Mouse (Mus musculus): ENCODE results near the gene Fam124b. TPM values are rescaled to one million over a fixed set of nuclear protein-coding genes. Genes with fewer than 3 reads are reported as not detected.

Gene Fam124b
- polyA plus RNA-seq, 1 experiment from 2014 or later, result 0.90 TPM

GRCm38 (mm10) chr1:80224839-80225412 is 6.7 kb upstream of the Fam124b start:
- no peak for ATAC-seq (ENCODE audit: low FRiP score, low read depth)

GRCm38 (mm10) chr1:80221151-80221550 is 2.9 kb upstream of the Fam124b start:
- Histone ChIP-seq H3K27me3 (no peaks in the 10 kb centered on the region), H3K36me3 (no peaks in the 10 kb centered on the region), H3K4me1 (peaks cover 28% of the 10 kb centered on the region), H3K9me3 (no peaks in the 10 kb centered on the region), H3K9ac (no peak overlapping the region), H3K4me3 (no peak overlapping the region), H3K27ac (peak overlapping the region; percentile 48; the same call in 1 of the 2 replicates), H3K4me2 (replicated peaks) (no peak overlapping the region)
- WGBS, result 18% methylated on average over 4 of the region's 4 CpGs
- ATAC-seq (ENCODE audit: low FRiP score, low read depth), result peak; percentile 88

More at GRCm38 (mm10) chr1:80224839-80225412, 6.7 kb upstream of the Fam124b start:
- H3K4me3 ChIP-seq, result no peak overlapping the region
- no peak overlapping the region for H3K27ac ChIP-seq
- H3K4me2 ChIP-seq (replicated peaks), result no peak overlapping the region
- H3K9me3 ChIP-seq, result no peaks in the 10 kb centered on the region
- H3K27me3 ChIP-seq, result no peaks in the 10 kb centered on the region
- H3K4me1 ChIP-seq, result peaks cover 21% of the 10 kb centered on the region
- H3K9ac ChIP-seq, result no peak overlapping the region
- no peaks in the 10 kb centered on the region for H3K36me3 ChIP-seq
- 35% methylated on average over 3 of the region's 3 CpGs for WGBS

- Histone ChIP-seq H3K9ac (no peak overlapping the region), H3K4me1 (0 out of 2 replicates have a peak, but pooled peaks cover 7% of the 10 kb centered on the region), H3K27me3 (no peaks in the 10 kb centered on the region), H3K4me3 (no peak overlapping the region), H3K4me2 (replicated peaks) (no peak overlapping the region), H3K27ac (no peak overlapping the region), H3K9me3 (no peaks in the 10 kb centered on the region), H3K36me3 (no peaks in the 10 kb centered on the region)
- no peak for ATAC-seq (ENCODE audit: low FRiP score, low read depth)
- 81% methylated on average over 9 of the region's 9 CpGs for WGBS
Measured at GRCm38 (mm10) chr1:80213826-80214225, 4.4 kb downstream of the Fam124b start.

GRCm38 (mm10) chr1:80213146-80213545 is 5.1 kb downstream of the Fam124b start:
- Histone ChIP-seq H3K27ac (0 out of 2 replicates have a peak overlapping the region, but pooled peaks have one; percentile 12), H3K9me3 (no peaks in the 10 kb centered on the region), H3K27me3 (no peaks in the 10 kb centered on the region), H3K36me3 (no peaks in the 10 kb centered on the region), H3K4me2 (replicated peaks) (no peak overlapping the region), H3K9ac (no peak overlapping the region), H3K4me3 (no peak overlapping the region), H3K4me1 (0 out of 2 replicates have a peak, but pooled peaks cover 4% of the 10 kb centered on the region)
- no peak for ATAC-seq (ENCODE audit: low FRiP score, low read depth)
- 91% methylated on average over 10 of the region's 10 CpGs for WGBS

- Histone ChIP-seq H3K9ac (no peak overlapping the region), H3K4me1 (no peaks in the 10 kb centered on the region), H3K27me3 (no peaks in the 10 kb centered on the region), H3K4me2 (replicated peaks) (no peak overlapping the region), H3K36me3 (no peaks in the 10 kb centered on the region), H3K9me3 (no peaks in the 10 kb centered on the region), H3K27ac (no peak overlapping the region), H3K4me3 (no peak overlapping the region)
- WGBS, result 90% methylated on average over 3 of the region's 3 CpGs
- no peak for ATAC-seq (ENCODE audit: low FRiP score, low read depth)
Measured at GRCm38 (mm10) chr1:80202314-80202713, 16.0 kb downstream of the Fam124b start.

- Histone ChIP-seq H3K27ac (no peak overlapping the region), H3K4me1 (no peaks in the 10 kb centered on the region), H3K9ac (no peak overlapping the region), H3K4me3 (no peak overlapping the region), H3K4me2 (replicated peaks) (no peak overlapping the region), H3K27me3 (no peaks in the 10 kb centered on the region), H3K36me3 (no peaks in the 10 kb centered on the region), H3K9me3 (no peaks in the 10 kb centered on the region)
- no peak for ATAC-seq (ENCODE audit: low FRiP score, low read depth)
- WGBS, result 86% methylated on average over 8 of the region's 8 CpGs
Measured at GRCm38 (mm10) chr1:80192837-80193236, 25.4 kb downstream of the Fam124b start.

GRCm38 (mm10) chr1:80181414-80181805 is 36.9 kb downstream of the Fam124b start:
- 47% methylated on average over 3 of the region's 3 CpGs for WGBS
- ATAC-seq (ENCODE audit: low FRiP score, low read depth), result no peak
- Histone ChIP-seq H3K9ac (no peak overlapping the region), H3K27me3 (no peaks in the 10 kb centered on the region), H3K9me3 (no peaks in the 10 kb centered on the region), H3K4me1 (no peaks in the 10 kb centered on the region), H3K27ac (no peak overlapping the region), H3K4me2 (replicated peaks) (no peak overlapping the region), H3K4me3 (no peak overlapping the region), H3K36me3 (no peaks in the 10 kb centered on the region)

GRCm38 (mm10) chr1:80180767-80181413 is 37.4 kb downstream of the Fam124b start:
- H3K9ac ChIP-seq, result no peak overlapping the region
- H3K36me3 ChIP-seq, result no peaks in the 10 kb centered on the region
- no peaks in the 10 kb centered on the region for H3K27me3 ChIP-seq
- no peaks in the 10 kb centered on the region for H3K4me1 ChIP-seq
- no peak for ATAC-seq (ENCODE audit: low FRiP score, low read depth)
- WGBS, result 39% methylated on average over 13 of the region's 13 CpGs
- no peak overlapping the region for H3K4me2 ChIP-seq (replicated peaks)
- H3K4me3 ChIP-seq, result no peak overlapping the region
- no peaks in the 10 kb centered on the region for H3K9me3 ChIP-seq
- H3K27ac ChIP-seq, result no peak overlapping the region

GRCm38 (mm10) chr1:80180128-80180527 is 38.1 kb downstream of the Fam124b start:
- no peak overlapping the region for H3K27ac ChIP-seq
- H3K36me3 ChIP-seq, result no peaks in the 10 kb centered on the region
- WGBS, result 66% methylated on average over 7 of the region's 7 CpGs
- no peak for ATAC-seq (ENCODE audit: low FRiP score, low read depth)
- H3K9ac ChIP-seq, result no peak overlapping the region
- H3K4me3 ChIP-seq, result no peak overlapping the region
- H3K9me3 ChIP-seq, result no peaks in the 10 kb centered on the region
- no peaks in the 10 kb centered on the region for H3K4me1 ChIP-seq
- no peaks in the 10 kb centered on the region for H3K27me3 ChIP-seq
- no peak overlapping the region for H3K4me2 ChIP-seq (replicated peaks)

- no peaks in the 10 kb centered on the region for H3K9me3 ChIP-seq
- no peaks in the 10 kb centered on the region for H3K27me3 ChIP-seq
- WGBS, result 54% methylated on average over 11 of the region's 11 CpGs
- H3K27ac ChIP-seq, result no peak overlapping the region
- no peaks in the 10 kb centered on the region for H3K36me3 ChIP-seq
- no peak overlapping the region for H3K9ac ChIP-seq
- no peak overlapping the region for H3K4me3 ChIP-seq
- 0 out of 2 replicates have a peak, but pooled peaks cover 6% of the 10 kb centered on the region for H3K4me1 ChIP-seq
- no peak overlapping the region for H3K4me2 ChIP-seq (replicated peaks)
- ATAC-seq (ENCODE audit: low FRiP score, low read depth), result no peak
Measured at GRCm38 (mm10) chr1:80177651-80178382, 40.5 kb downstream of the Fam124b start.

GRCm38 (mm10) chr1:80167706-80168105 is 50.6 kb downstream of the Fam124b start:
- H3K4me1 ChIP-seq, result no peaks in the 10 kb centered on the region
- no peaks in the 10 kb centered on the region for H3K27me3 ChIP-seq
- no peak overlapping the region for H3K27ac ChIP-seq
- no peak overlapping the region for H3K9ac ChIP-seq
- no peak for ATAC-seq (ENCODE audit: low FRiP score, low read depth)
- no peak overlapping the region for H3K4me2 ChIP-seq (replicated peaks)
- no peak overlapping the region for H3K4me3 ChIP-seq
- no peaks in the 10 kb centered on the region for H3K36me3 ChIP-seq
- WGBS, result 84% methylated on average over 5 of the region's 5 CpGs
- H3K9me3 ChIP-seq, result no peaks in the 10 kb centered on the region

- no peak for ATAC-seq (ENCODE audit: low FRiP score, low read depth)
- H3K27ac ChIP-seq, result no peak overlapping the region
- WGBS, result 71% methylated on average over 4 of the region's 4 CpGs
- H3K27me3 ChIP-seq, result no peaks in the 10 kb centered on the region
- no peaks in the 10 kb centered on the region for H3K9me3 ChIP-seq
- H3K36me3 ChIP-seq, result no peaks in the 10 kb centered on the region
- H3K4me2 ChIP-seq (replicated peaks), result no peak overlapping the region
- no peaks in the 10 kb centered on the region for H3K4me1 ChIP-seq
- no peak overlapping the region for H3K9ac ChIP-seq
- H3K4me3 ChIP-seq, result no peak overlapping the region
Measured at GRCm38 (mm10) chr1:80166577-80166976, 51.7 kb downstream of the Fam124b start.

All from limb, embryonic 13.5 days (tissue).